Mouse (Mus musculus) testis, postnatal 14 days (tissue): ENCODE measurements around the gene Gramd1b.
A peak's percentile ranks its signal among the peaks of the same experiment; 100 is the strongest.

Experiments
- DNase-seq: peaks from one replicate; pipeline ENCODE4 v3.0.0; 2021; ENCODE audit warnings: low spot score

The Gramd1b gene

DNA sequence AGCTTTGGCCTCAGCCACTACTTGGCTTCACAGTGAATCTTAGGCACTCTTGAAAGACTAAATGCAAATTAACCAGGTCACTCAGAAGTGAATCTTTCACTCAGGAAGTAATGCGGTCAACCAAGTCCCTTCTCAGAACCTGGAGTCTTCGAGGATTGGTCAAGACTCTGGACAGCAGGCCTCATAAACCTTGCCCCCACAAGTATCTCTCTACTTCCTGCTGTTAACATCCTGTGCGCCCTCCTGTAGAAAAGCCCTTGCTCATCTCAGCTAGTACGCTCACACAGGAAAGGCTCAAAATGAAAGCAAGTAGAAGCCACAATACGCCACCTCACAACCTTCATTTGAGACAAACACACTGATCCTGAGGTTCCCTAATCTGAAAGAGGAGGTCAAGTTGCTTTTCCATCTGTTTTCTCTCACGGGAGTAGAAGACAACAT is 107.7 kb downstream of the Gramd1b start:
- DNase-seq, result no peak

DNA sequence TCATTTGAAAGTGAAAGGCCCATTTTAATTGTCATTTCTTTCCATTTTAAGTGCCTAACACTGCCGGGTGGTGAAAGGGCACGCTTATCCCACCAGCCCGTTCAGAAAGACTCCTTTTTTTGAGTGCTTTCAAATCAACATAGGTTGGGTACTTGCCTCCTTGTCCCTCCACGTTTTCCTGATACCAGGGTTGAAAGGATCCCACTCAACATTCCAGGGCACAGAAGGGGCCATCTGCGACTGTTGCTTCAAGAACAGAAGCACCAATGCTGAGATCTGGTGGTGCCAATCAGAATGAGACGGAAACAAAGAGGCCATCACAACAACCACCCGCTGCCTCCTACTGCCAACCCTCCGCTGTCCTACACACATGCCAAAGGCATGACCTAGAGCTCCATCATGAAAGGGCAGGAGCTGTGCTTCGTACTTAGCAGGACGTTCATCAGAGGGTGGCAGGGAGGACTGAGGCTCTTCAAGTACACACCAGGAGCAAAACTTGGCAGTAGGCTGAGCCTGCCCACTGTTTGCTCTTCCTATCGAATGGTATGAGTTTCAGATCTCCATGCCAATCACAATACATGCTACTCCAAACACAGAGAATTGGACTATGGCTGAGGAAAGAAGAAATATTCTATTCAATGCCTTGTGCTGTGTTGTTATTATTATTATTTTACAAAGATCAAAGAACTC is 108.7 kb downstream of the Gramd1b start:
- DNase-seq, result no peak

GRCm38 (mm10) chr9:40420652-40421335 is 110.4 kb downstream of the Gramd1b start:
- DNase-seq, result no peak

- DNase-seq, result no peak
Measured at GRCm38 (mm10) chr9:40418803-40419202, 112.4 kb downstream of the Gramd1b start.

GRCm38 (mm10) chr9:40416150-40416549 is 115.0 kb downstream of the Gramd1b start:
- DNase-seq, result no peak

GRCm38 (mm10) chr9:40414904-40415766 is 116.0 kb downstream of the Gramd1b start:
- peak; percentile 54 for DNase-seq

DNA sequence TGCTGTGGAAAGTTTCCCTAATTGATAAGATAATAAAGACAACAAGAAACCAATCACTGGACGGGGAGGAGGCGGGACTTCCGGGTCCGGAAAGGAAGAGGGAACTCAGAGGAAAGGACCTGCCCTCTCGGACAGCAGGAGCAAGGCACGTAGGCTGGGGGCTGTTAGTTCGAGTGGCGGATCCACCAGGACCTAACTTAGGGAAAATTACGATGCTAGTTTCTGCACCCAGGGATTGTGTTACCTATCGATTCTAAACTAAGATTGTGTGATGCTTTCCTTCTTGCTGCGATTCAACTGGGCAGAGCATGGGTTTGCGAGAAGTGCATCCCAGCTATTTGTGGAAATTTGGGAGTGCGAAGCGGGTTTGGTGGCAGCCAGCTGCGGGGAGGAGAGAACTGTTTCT is 116.7 kb downstream of the Gramd1b start:
- peak; percentile 78 for DNase-seq

GRCm38 (mm10) chr9:40413601-40414000 is 117.6 kb downstream of the Gramd1b start:
- no peak for DNase-seq

DNA sequence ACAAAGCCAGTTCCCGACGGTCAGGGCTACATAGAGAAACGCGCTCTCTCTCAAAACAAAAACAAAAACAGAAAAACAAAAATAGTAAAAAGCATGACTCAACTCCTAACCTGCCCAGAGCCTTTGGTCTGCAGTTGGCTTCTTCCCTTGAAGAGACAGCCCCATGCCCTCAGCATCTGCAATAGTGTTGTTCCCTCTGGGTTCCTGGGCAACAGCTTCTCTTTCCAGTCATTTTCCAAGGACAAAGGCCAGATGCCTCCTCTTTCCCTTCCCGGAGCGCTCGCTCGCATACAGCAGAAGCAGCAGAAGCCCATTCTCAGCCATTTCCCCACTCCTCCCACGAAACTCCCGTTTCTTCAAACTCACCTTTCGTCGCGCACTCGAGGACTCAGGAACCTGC is 118.3 kb downstream of the Gramd1b start:
- peak; percentile 7 for DNase-seq

DNA sequence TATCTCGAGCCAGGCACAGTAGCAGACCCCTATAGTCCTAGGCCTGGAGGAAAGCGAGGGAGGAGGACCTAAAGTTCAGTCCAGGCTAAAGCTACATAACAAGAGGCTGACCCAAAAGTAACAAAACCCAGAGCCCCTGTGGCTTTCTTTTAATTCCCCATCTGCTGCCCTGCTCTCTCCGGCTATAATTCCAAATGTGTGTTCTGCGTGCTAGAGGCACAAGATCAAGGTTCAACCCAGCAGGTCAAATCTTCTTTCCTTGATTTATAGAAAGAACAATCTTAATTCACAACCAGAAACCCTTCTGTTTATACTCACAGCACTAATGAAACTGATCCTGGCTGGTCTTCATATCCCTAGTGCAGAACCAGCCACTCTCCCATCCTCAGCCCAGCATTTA is 118.9 kb downstream of the Gramd1b start:
- no peak for DNase-seq

GRCm38 (mm10) chr9:40410895-40411294 is 120.3 kb downstream of the Gramd1b start:
- no peak for DNase-seq

DNA sequence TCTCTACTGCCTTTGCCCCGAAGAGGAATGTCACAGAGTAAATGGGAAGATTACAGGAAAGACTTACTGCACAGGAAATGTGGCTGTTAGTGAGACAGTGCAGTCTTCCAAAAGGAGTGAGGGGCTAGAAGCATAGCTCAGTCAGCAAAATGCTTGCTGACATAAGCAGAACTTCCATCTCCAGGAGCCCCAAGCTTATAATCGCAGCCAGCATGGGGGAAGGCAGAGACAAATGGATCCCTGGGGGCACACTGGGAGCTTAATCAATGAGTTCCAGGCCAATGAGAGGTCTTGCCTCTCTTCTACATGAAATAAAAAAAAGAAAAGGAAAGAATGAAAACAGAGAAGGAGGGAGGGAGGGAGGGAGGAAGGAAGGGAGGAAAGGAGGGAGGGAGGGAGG is 122.1 kb downstream of the Gramd1b start:
- no peak for DNase-seq

DNA sequence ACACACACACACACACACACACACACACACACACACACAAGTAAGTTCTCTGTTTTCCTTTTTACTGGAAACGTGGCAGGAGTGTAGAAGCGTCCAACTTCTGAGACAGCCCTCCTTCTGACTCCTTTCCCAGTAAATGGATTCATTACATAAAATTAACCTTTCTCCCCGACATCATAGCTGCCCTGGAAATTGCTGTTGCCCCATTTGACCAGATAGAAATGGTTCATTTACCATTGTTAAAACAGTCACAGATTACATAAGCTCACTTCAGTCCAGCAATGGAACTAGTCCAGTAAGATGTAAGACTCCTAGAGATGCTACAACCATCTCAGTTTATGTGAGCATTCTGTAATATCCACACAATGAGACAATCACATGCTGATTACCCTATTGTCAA is 122.8 kb downstream of the Gramd1b start:
- DNase-seq, result no peak

GRCm38 (mm10) chr9:40407876-40408275 is 123.3 kb downstream of the Gramd1b start:
- no peak for DNase-seq

DNA sequence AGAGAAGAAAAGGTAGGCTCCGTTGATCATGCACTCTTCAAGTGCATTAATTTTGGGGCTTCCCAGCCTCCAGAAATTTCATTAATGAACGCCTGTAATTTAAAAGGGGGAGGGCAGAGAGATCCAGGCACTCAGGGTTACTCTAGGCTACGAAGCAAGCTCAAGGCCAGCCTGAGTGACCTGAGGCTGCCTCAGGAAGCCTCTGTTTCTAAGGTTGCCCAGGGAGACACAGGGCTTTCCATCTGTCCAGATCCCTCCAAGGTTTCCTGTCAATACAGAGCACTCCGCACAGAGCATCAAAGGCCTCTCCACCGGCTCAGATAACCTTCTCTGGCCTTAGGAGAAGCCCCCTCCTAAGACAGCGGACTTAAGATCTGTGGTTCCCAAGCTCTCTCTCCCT is 125.4 kb downstream of the Gramd1b start:
- no peak for DNase-seq

DNA sequence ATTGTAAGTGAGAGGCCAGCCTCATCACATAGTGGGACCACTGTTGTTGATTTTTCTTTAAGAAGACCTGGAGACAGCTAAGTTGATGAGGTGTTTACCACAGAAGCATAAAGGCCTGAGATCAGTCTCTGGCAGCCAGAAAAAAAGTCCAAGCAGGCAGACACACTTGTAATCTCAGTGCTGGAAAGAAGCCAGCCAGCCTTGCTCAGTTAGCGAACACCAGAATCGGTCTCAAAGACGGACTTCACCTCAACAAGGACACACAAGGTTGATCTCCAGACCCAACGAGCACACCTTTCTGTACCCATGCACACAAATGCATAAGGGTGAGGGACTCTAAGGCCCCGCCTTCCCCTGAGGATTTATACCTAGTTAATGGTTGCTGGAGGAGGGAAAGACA is 125.9 kb downstream of the Gramd1b start:
- DNase-seq, result no peak

- no peak for DNase-seq
Measured at GRCm38 (mm10) chr9:40404637-40405036, 126.5 kb downstream of the Gramd1b start.

- no peak for DNase-seq
Measured at GRCm38 (mm10) chr9:40403750-40404149, 127.4 kb downstream of the Gramd1b start.

- no peak for DNase-seq
Measured at GRCm38 (mm10) chr9:40401818-40402217, 129.4 kb downstream of the Gramd1b start.

GRCm38 (mm10) chr9:40400854-40401253 is 130.3 kb downstream of the Gramd1b start:
- DNase-seq, result no peak

GRCm38 (mm10) chr9:40400171-40400570 is 131.0 kb downstream of the Gramd1b start:
- DNase-seq, result no peak

DNA sequence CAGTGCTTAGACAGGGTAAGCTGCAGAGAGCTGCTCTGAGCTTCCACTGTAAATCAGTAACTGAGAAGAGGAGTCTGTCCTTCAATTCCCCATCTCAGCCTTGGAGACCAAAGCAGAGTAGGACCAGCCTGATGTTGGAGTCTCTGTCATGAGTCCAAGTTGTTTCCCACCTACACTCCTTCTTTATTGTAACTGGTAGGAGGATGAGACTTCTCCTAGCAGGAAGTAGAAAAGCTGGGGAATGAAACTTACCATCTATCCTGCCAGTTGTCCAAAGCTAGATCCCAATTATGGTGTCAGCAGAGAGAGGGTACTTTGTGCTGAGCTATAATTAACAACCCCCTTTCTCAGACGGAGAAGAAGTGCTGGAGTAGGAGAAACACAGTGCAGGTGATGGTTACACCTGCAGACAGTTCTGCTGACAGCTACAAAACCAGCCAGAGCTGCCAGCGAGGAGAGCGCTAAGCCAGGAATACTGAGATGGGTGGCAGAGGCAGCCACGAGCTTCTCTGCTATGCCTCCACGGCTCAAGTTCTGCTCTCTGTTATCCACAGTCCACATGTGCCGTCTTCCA is 131.7 kb downstream of the Gramd1b start:
- no peak for DNase-seq
